Mouse (Mus musculus): Measurements from ENCODE around the gene 2200002D01Rik.
"Not testable (repeated sequence)": the region's sequence is repeated elsewhere in the genome, so short reads cannot be mapped to it uniquely, and the experiment has no call there.

The 2200002D01Rik gene

GRCm38 (mm10) chr7:29238019-29238967 lies 10.0 kb downstream of the 2200002D01Rik start, which contains the start of gene Yif1b:
Gene Yif1b, plus strand, starts transcription at chr7:29238329.
- DNase-seq (ENCODE audit: low spot score in 2 of 2), result peak; percentile 99

- DNase-seq (ENCODE audit: low spot score in 2 of 2), result not testable (repeated sequence)
Observed at GRCm38 (mm10) chr7:29237596-29237995, 10.7 kb downstream of the 2200002D01Rik start.

- no peak for DNase-seq (ENCODE audit: low spot score in 2 of 2)
Observed at GRCm38 (mm10) chr7:29236593-29236992, 11.7 kb downstream of the 2200002D01Rik start.

GRCm38 (mm10) chr7:29234661-29235060 lies 13.6 kb downstream of the 2200002D01Rik start:
- peak in 1 of 2 experiments; percentile 28 for DNase-seq (ENCODE audit: low spot score in 2 of 2)

- no peak for DNase-seq (ENCODE audit: low spot score in 2 of 2)
Observed at GRCm38 (mm10) chr7:29233745-29234144, 14.5 kb downstream of the 2200002D01Rik start.

GRCm38 (mm10) chr7:29232247-29233013 lies 15.8 kb downstream of the 2200002D01Rik start, which contains the start of gene Kcnk6:
Gene Kcnk6, minus strand, starts transcription at chr7:29232515.
- peak in 1 of 2 experiments; percentile 13 for DNase-seq (ENCODE audit: low spot score in 2 of 2)

- no peak for DNase-seq (ENCODE audit: low spot score in 2 of 2)
Observed at GRCm38 (mm10) chr7:29231517-29231916, 16.7 kb downstream of the 2200002D01Rik start.

GRCm38 (mm10) chr7:29230560-29230959 lies 17.7 kb downstream of the 2200002D01Rik start:
- DNase-seq (ENCODE audit: low spot score in 2 of 2), result no peak

GRCm38 (mm10) chr7:29228202-29228601 lies 20.1 kb downstream of the 2200002D01Rik start:
- no peak for DNase-seq (ENCODE audit: low spot score in 2 of 2)

- no peak for DNase-seq (ENCODE audit: low spot score in 2 of 2)
Observed at GRCm38 (mm10) chr7:29225520-29225919, 22.7 kb downstream of the 2200002D01Rik start.

GRCm38 (mm10) chr7:29224756-29225394 lies 23.4 kb downstream of the 2200002D01Rik start:
- DNase-seq (ENCODE audit: low spot score in 2 of 2), result no peak

GRCm38 (mm10) chr7:29214846-29215245 lies 33.4 kb downstream of the 2200002D01Rik start:
- no peak for DNase-seq (ENCODE audit: low spot score in 2 of 2)

GRCm38 (mm10) chr7:29214236-29214635 lies 34.0 kb downstream of the 2200002D01Rik start:
- DNase-seq (ENCODE audit: low spot score in 2 of 2), result no peak

GRCm38 (mm10) chr7:29213675-29214082 lies 34.6 kb downstream of the 2200002D01Rik start, which contains the start of gene Catsperg1:
Gene Catsperg1, minus strand, starts transcription at chr7:29214035.
- DNase-seq (ENCODE audit: low spot score in 2 of 2), result no peak

GRCm38 (mm10) chr7:29212775-29213560 lies 35.3 kb downstream of the 2200002D01Rik start:
- not testable (repeated sequence) for DNase-seq (ENCODE audit: low spot score in 2 of 2)

GRCm38 (mm10) chr7:29212199-29212765 lies 36.0 kb downstream of the 2200002D01Rik start:
- no peak for DNase-seq (ENCODE audit: low spot score in 2 of 2)

GRCm38 (mm10) chr7:29211415-29212198 lies 36.7 kb downstream of the 2200002D01Rik start:
- DNase-seq (ENCODE audit: low spot score in 2 of 2), result peak; percentile 82 to 90

- DNase-seq (ENCODE audit: low spot score in 2 of 2), result not testable (repeated sequence)
Observed at GRCm38 (mm10) chr7:29211013-29211412, 37.3 kb downstream of the 2200002D01Rik start.

GRCm38 (mm10) chr7:29202577-29202976 lies 45.7 kb downstream of the 2200002D01Rik start:
- no peak for DNase-seq (ENCODE audit: low spot score in 2 of 2)
